Mouse (Mus musculus): ENCODE results near the gene Ip6k2. TPM values are rescaled to one million over a fixed set of nuclear protein-coding genes. Genes with fewer than 3 reads are reported as not detected.

The Ip6k2 gene
- 129 and 136 TPM in 2 replicates for polyA plus RNA-seq (2014; fragmentation: Nextera tagmentation; extraction: Ambion mirVana)

DNA sequence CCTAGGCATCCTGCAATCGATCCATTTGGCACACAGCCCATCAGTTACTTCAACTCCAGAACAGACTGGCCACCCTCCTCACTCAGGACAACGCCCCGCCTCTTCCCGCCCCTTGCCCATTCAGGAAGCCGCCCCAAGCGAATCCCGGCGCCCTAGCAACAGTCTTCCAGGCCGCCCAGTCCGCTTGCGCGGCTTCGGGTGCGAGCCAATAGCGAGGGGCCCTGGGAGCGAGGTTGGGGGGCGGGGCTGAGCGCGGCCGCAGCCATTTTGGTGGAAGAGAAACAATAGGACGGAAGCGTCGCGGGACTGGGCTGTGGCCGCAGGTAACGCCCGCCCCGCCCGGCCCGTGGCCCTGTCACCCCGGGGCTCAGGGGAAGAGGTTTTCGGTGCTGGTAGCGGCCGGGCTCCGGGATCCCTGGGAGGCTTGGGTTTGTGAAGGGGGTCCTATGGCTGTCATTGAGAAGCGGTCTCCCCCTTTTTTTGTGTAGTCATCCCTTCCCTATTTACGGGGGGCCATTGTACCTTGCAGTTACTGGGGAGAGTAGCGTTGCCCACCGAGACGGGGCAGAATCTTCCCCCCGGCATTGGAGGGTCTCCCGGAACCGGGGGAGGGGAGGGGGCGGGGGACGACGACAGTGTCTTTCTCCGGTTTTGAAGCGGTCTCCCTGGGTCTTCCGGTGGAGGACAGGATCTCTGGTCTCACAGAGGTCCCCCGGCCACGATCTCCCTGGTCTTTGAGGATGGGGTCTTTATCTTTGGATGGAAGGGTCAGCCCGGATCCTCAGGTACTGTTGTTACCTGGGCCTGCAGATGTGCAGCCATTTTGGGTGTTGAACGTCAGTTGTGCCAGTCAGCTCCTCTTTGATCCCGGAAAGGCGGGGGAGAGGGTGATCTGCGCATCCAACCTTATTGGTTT is at the start of gene Ip6k2:
TSS of gene Ip6k2 (plus strand) at position 249 of the 916 bp plus-strand sequence.
- Histone ChIP-seq H3K27me3 (ENCODE audit: control insufficient read depth, insufficient read depth, low read length) (no peaks in the 10 kb centered on the region), H3K9ac (ENCODE audit: low read length) (peak within 1 kb of the TSS; percentile 98), H3K9me3 (ENCODE audit: control insufficient read depth, low read length) (no peaks in the 10 kb centered on the region), H3K4me3 (ENCODE audit: low read depth, low read length) (peak within 1 kb of the TSS; percentile 90), H3K27ac (replicated peaks; ENCODE audit: low read depth, low read length) (peak within 1 kb of the TSS; percentile 69), H3K4me1 (ENCODE audit: control insufficient read depth, insufficient read depth, low read length) (peaks cover 5% of the 10 kb centered on the region; the same call in 1 of the 2 replicates), H3K4me2 (ENCODE audit: low read depth, severe bottlenecking) (peak within 1 kb of the TSS; percentile 63), H3K36me3 (ENCODE audit: control insufficient read depth, insufficient read depth, low read length) (no peaks in the 10 kb centered on the region; the same call in 1 of the 2 replicates)
- ATAC-seq (ENCODE audit: insufficient number of reproducible peaks, low FRiP score, low TSS enrichment, low read depth) (peak; percentile 97), DNase-seq (ENCODE audit: low spot score) (peak; percentile 98)
- WGBS = under 1% methylated on average over 56 of the region's 56 CpGs

DNA sequence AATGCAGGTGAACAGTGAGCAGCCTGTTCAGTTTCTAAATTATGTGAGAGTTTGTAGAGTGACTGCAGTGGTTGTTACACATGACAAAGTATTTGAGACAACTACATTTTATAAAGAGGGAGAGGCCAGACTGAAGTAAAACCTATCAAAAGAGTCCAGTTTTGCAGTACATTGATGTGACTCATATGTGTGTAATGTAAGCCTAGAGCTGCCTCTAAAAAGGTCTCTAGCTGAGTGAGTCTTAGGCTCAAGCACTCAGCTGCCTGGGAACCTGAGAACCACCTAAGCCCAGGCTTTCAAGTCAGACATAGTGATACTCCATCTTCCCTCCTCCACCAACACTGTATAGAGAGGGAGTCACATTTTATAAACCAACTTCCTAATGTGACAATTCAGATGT is 49.0 kb upstream of the Ip6k2 start:
- Histone ChIP-seq H3K4me2 (ENCODE audit: low read depth, severe bottlenecking) (no peak overlapping the region), H3K9me3 (ENCODE audit: control insufficient read depth, low read length) (no peaks in the 10 kb centered on the region), H3K4me3 (ENCODE audit: low read depth, low read length) (no peak overlapping the region), H3K4me1 (ENCODE audit: control insufficient read depth, insufficient read depth, low read length) (no peaks in the 10 kb centered on the region), H3K27ac (replicated peaks; ENCODE audit: low read depth, low read length) (no peak overlapping the region), H3K9ac (ENCODE audit: low read length) (no peak overlapping the region), H3K27me3 (ENCODE audit: control insufficient read depth, insufficient read depth, low read length) (no peaks in the 10 kb centered on the region), H3K36me3 (ENCODE audit: control insufficient read depth, insufficient read depth, low read length) (no peaks in the 10 kb centered on the region; the same call in 1 of the 2 replicates)
- ATAC-seq (ENCODE audit: insufficient number of reproducible peaks, low FRiP score, low TSS enrichment, low read depth) (no peak), DNase-seq (ENCODE audit: low spot score) (no peak)

DNA sequence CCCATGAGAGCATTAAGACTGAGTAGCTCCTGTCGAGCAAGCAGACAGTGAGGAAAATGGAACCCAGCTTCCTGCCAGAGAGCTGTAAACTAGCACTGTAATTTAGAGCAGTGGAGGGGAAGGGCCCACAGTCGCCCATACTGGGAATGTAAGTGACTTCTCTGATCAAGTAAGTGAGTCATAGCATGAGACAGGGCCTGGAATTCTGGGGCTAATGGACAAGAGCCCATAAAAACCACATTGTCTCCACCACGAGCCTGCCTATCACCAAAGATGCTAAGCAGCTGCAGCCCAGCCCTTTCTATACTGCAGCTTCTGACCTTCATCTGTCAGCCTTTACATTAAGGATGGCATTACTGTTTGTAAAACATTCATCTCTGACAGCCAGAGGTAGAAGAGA is 44.4 kb upstream of the Ip6k2 start:
- no peaks in the 10 kb centered on the region; the same call in 1 of the 2 replicates for H3K36me3 ChIP-seq (ENCODE audit: control insufficient read depth, insufficient read depth, low read length)
- DNase-seq (ENCODE audit: low spot score) = no peak
- no peak overlapping the region for H3K27ac ChIP-seq (replicated peaks; ENCODE audit: low read depth, low read length)
- no peak overlapping the region for H3K4me2 ChIP-seq (ENCODE audit: low read depth, severe bottlenecking)
- no peak overlapping the region for H3K4me3 ChIP-seq (ENCODE audit: low read depth, low read length)
- no peak for ATAC-seq (ENCODE audit: insufficient number of reproducible peaks, low FRiP score, low TSS enrichment, low read depth)
- H3K9me3 ChIP-seq (ENCODE audit: control insufficient read depth, low read length) = no peaks in the 10 kb centered on the region
- no peaks in the 10 kb centered on the region for H3K27me3 ChIP-seq (ENCODE audit: control insufficient read depth, insufficient read depth, low read length)
- WGBS = 34% methylated on average over 3 of the region's 3 CpGs
- no peaks in the 10 kb centered on the region for H3K4me1 ChIP-seq (ENCODE audit: control insufficient read depth, insufficient read depth, low read length)
- no peak overlapping the region for H3K9ac ChIP-seq (ENCODE audit: low read length)

DNA sequence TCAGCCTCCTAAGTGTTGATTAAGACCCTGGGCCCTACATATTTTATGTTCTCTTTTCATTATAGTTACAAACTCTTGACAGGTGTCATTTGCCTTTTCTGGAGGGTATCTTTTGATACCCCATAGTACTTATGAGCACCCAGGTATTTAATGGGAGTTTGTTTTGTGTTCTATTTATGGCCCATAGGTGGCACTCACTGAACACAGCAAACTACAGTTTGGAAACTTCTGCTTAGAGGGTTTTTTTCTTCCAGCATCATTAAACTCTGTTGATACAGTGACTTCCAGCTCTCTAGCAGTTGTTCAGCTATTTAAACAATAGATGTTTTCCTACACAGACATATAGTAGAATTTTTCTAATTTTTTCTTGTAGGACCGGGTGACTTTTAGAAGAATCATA is 43.5 kb upstream of the Ip6k2 start:
- H3K27me3 ChIP-seq (ENCODE audit: control insufficient read depth, insufficient read depth, low read length) = no peaks in the 10 kb centered on the region
- no peak overlapping the region for H3K4me2 ChIP-seq (ENCODE audit: low read depth, severe bottlenecking)
- H3K36me3 ChIP-seq (ENCODE audit: control insufficient read depth, insufficient read depth, low read length) = no peaks in the 10 kb centered on the region; the same call in 1 of the 2 replicates
- no peak for DNase-seq (ENCODE audit: low spot score)
- no peak overlapping the region for H3K4me3 ChIP-seq (ENCODE audit: low read depth, low read length)
- H3K9me3 ChIP-seq (ENCODE audit: control insufficient read depth, low read length) = no peaks in the 10 kb centered on the region
- WGBS = 93% methylated on average over 1 of the region's 1 CpGs
- H3K27ac ChIP-seq (replicated peaks; ENCODE audit: low read depth, low read length) = no peak overlapping the region
- no peak for ATAC-seq (ENCODE audit: insufficient number of reproducible peaks, low FRiP score, low TSS enrichment, low read depth)
- no peaks in the 10 kb centered on the region for H3K4me1 ChIP-seq (ENCODE audit: control insufficient read depth, insufficient read depth, low read length)
- no peak overlapping the region for H3K9ac ChIP-seq (ENCODE audit: low read length)

DNA sequence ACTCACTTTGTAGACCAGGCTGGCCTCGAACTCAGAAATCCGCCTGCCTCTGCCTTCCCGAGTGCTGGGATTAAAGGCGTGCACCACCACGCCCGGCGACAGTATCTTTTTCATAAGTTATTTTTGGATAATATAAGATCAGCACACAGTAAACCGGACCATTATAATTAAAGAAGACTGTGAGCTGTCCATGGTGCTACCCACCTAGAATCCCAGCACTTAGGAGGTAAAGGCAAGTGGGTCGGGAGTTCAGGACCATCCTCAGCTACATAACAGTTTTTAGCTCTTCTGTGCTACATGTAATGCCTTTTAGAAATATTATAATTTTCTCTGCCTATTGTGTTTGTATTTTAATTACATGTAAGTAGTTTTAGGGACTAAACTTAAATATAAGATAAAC is 41.5 kb upstream of the Ip6k2 start:
- ATAC-seq (ENCODE audit: insufficient number of reproducible peaks, low FRiP score, low TSS enrichment, low read depth) = no peak
- H3K36me3 ChIP-seq (ENCODE audit: control insufficient read depth, insufficient read depth, low read length) = no peaks in the 10 kb centered on the region; the same call in 1 of the 2 replicates
- H3K9me3 ChIP-seq (ENCODE audit: control insufficient read depth, low read length) = no peaks in the 10 kb centered on the region
- no peak overlapping the region for H3K27ac ChIP-seq (replicated peaks; ENCODE audit: low read depth, low read length)
- H3K4me3 ChIP-seq (ENCODE audit: low read depth, low read length) = no peak overlapping the region
- DNase-seq (ENCODE audit: low spot score) = no peak
- WGBS = 86% methylated on average over 9 of the region's 9 CpGs
- H3K4me2 ChIP-seq (ENCODE audit: low read depth, severe bottlenecking) = no peak overlapping the region
- no peaks in the 10 kb centered on the region for H3K27me3 ChIP-seq (ENCODE audit: control insufficient read depth, insufficient read depth, low read length)
- H3K4me1 ChIP-seq (ENCODE audit: control insufficient read depth, insufficient read depth, low read length) = no peaks in the 10 kb centered on the region
- H3K9ac ChIP-seq (ENCODE audit: low read length) = no peak overlapping the region

DNA sequence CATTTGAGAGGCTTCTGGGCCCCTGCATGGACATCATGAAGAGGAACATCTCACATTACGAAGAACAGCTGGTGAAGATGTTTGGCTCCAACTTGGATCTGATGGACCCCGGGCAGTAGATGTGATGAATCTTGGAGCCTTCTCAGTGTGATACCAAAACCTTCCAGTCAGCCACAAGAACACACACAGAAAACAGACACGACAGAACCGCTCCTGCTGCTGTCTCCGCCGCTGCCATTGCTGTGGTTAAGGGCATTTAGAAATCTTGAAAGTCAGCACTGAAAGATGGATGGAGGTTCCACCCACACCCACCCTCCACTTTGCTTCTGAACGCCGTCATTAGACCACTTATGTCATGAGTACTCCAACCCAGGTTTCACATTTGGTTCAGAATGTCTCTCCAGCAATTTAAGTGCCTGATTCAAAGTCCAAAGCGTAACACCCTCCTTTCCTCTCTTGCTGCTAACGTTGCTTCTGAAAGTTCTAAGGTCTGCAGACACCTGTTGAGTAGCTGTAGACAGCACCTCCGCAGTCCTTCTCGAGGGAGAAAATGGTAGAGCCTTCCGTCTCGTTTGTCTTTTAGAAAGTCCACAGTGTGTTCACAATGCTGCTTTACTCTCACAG is 36.6 kb upstream of the Ip6k2 start:
- H3K9me3 ChIP-seq (ENCODE audit: control insufficient read depth, low read length) = no peaks in the 10 kb centered on the region
- no peak overlapping the region for H3K4me3 ChIP-seq (ENCODE audit: low read depth, low read length)
- H3K27ac ChIP-seq (replicated peaks; ENCODE audit: low read depth, low read length) = no peak overlapping the region
- DNase-seq (ENCODE audit: low spot score) (no peak), ATAC-seq (ENCODE audit: insufficient number of reproducible peaks, low FRiP score, low TSS enrichment, low read depth) (no peak)
- H3K4me1 ChIP-seq (ENCODE audit: control insufficient read depth, insufficient read depth, low read length) = no peaks in the 10 kb centered on the region
- no peak overlapping the region for H3K4me2 ChIP-seq (ENCODE audit: low read depth, severe bottlenecking)
- no peak overlapping the region for H3K9ac ChIP-seq (ENCODE audit: low read length)
- no peaks in the 10 kb centered on the region; the same call in 1 of the 2 replicates for H3K36me3 ChIP-seq (ENCODE audit: control insufficient read depth, insufficient read depth, low read length)
- no peaks in the 10 kb centered on the region for H3K27me3 ChIP-seq (ENCODE audit: control insufficient read depth, insufficient read depth, low read length)
- WGBS = 86% methylated on average over 14 of the region's 14 CpGs

DNA sequence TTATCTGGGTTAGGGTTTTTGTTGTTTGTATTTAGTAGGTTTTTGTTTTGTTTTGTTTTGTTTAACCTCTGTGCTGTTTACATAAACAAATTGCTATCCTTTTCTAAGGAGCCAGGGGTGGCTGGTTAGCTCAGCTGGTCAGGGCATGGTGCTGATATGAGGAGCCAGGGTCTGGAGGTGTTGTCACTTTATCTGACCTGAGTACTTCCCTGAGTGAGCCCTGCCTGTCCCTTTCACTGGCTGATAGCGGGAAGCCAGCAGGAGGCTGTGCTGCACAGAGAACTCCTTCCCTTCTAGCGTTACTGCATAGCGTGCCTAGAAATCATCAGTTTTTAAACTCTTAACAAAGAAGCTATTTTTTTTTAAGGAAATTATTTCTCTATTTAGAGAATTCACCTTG is 35.9 kb upstream of the Ip6k2 start:
- no peaks in the 10 kb centered on the region for H3K4me1 ChIP-seq (ENCODE audit: control insufficient read depth, insufficient read depth, low read length)
- H3K27me3 ChIP-seq (ENCODE audit: control insufficient read depth, insufficient read depth, low read length) = no peaks in the 10 kb centered on the region
- WGBS = 76% methylated on average over 3 of the region's 3 CpGs
- H3K9me3 ChIP-seq (ENCODE audit: control insufficient read depth, low read length) = no peaks in the 10 kb centered on the region
- no peak overlapping the region for H3K4me3 ChIP-seq (ENCODE audit: low read depth, low read length)
- DNase-seq (ENCODE audit: low spot score) (no peak), ATAC-seq (ENCODE audit: insufficient number of reproducible peaks, low FRiP score, low TSS enrichment, low read depth) (no peak)
- H3K27ac ChIP-seq (replicated peaks; ENCODE audit: low read depth, low read length) = no peak overlapping the region
- no peaks in the 10 kb centered on the region; the same call in 1 of the 2 replicates for H3K36me3 ChIP-seq (ENCODE audit: control insufficient read depth, insufficient read depth, low read length)
- no peak overlapping the region for H3K9ac ChIP-seq (ENCODE audit: low read length)
- no peak overlapping the region for H3K4me2 ChIP-seq (ENCODE audit: low read depth, severe bottlenecking)

DNA sequence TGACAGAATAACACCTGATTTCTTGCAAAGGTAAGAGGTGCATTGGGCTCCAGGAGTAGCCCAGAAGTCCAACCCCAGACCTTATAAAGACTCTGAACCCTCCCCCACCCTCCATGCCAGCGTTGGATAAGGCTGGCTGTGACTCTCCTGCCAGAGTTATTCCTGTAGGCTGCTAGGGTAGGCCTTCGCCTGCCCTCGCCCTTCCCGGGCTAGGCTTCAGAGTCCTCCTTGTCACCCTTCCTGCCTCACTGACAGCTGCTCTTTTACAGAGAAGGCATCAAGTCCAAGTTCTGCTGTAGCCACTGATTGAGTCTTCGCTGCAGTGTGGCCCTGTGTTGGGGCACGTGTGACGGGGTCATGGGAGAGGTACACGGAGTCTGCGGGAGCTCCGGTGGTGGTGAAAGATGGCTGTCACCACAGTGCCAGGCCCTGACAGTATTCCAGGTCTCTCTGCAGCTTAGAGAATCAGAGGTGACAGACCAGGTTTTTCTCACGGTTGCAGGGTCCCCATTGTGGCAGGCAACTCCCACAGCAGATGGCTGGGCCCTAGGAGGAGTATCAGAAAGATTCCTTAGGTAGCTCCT is 34.9 kb upstream of the Ip6k2 start:
- Histone ChIP-seq H3K4me2 (ENCODE audit: low read depth, severe bottlenecking) (no peak overlapping the region), H3K9ac (ENCODE audit: low read length) (no peak overlapping the region), H3K27ac (replicated peaks; ENCODE audit: low read depth, low read length) (no peak overlapping the region), H3K36me3 (ENCODE audit: control insufficient read depth, insufficient read depth, low read length) (no peaks in the 10 kb centered on the region; the same call in 1 of the 2 replicates), H3K9me3 (ENCODE audit: control insufficient read depth, low read length) (no peaks in the 10 kb centered on the region), H3K27me3 (ENCODE audit: control insufficient read depth, insufficient read depth, low read length) (no peaks in the 10 kb centered on the region), H3K4me1 (ENCODE audit: control insufficient read depth, insufficient read depth, low read length) (no peaks in the 10 kb centered on the region), H3K4me3 (ENCODE audit: low read depth, low read length) (no peak overlapping the region)
- no peak for DNase-seq (ENCODE audit: low spot score)
- 83% methylated on average over 11 of the region's 11 CpGs for WGBS
- ATAC-seq (ENCODE audit: insufficient number of reproducible peaks, low FRiP score, low TSS enrichment, low read depth) = no peak
